Mouse (Mus musculus): ENCODE results near the gene Ehd4. TPM values are rescaled to one million over a fixed set of nuclear protein-coding genes. Genes with fewer than 3 reads are reported as not detected.
A peak's percentile ranks its signal among the peaks of the same experiment; 100 is the strongest.

The Ehd4 gene
- polyA plus RNA-seq, 1 experiment from 2014 or later = 35.4 TPM

GRCm38 (mm10) chr2:120087897-120088296 lies 66.5 kb downstream of the Ehd4 start:
- H3K27me3 ChIP-seq (replicated peaks; ENCODE audit: control insufficient read depth, insufficient read depth, low read length) = no peaks in the 10 kb centered on the region
- no peak overlapping the region for H3K4me3 ChIP-seq (ENCODE audit: low read depth, low read length)
- H3K27ac ChIP-seq (ENCODE audit: low read depth) = no peak overlapping the region
- no peak overlapping the region for H3K9ac ChIP-seq (ENCODE audit: low read length)
- WGBS = 91% methylated on average over 2 of the region's 2 CpGs
- DNase-seq (ENCODE audit: low spot score) (no peak), ATAC-seq (replicated peaks; ENCODE audit: low FRiP score, low TSS enrichment, low read depth) (no peak)
- H3K4me2 ChIP-seq (ENCODE audit: low read length) = no peak overlapping the region
- no peaks in the 10 kb centered on the region for H3K9me3 ChIP-seq (ENCODE audit: control insufficient read depth, low read length)
- H3K36me3 ChIP-seq (ENCODE audit: control insufficient read depth, insufficient read depth, low read length) = peaks cover 9% of the 10 kb centered on the region; the same call in 1 of the 2 replicates
- no peaks in the 10 kb centered on the region; the same call in 1 of the 2 replicates for H3K4me1 ChIP-seq (replicated peaks; ENCODE audit: control insufficient read depth, insufficient read depth, low read length)

DNA sequence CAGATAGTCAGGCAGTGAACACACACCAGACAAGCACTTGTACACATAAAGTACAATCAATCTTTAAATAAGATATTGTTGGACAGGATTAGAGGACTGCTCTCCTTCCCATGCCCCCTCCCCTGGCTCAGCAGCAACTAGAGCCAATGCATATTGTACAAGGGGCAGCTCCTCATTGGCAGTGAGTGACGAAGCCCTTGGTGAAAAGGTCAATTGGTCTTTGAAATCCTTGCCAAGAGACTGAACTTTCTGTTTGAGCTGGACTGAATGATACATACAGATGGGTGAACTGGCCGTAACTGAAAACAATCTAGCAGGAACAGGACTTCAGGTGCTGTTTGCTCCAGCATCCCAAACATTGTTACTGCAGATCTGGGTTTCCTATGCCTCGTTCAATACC lies 67.0 kb downstream of the Ehd4 start:
- DNase-seq (ENCODE audit: low spot score) = no peak
- no peak for ATAC-seq (replicated peaks; ENCODE audit: low FRiP score, low TSS enrichment, low read depth)
- 87% methylated on average over 3 of the region's 3 CpGs for WGBS
- H3K36me3 ChIP-seq (ENCODE audit: control insufficient read depth, insufficient read depth, low read length) = peaks cover 9% of the 10 kb centered on the region; the same call in 1 of the 2 replicates
- H3K4me2 ChIP-seq (ENCODE audit: low read length) = no peak overlapping the region
- H3K27ac ChIP-seq (ENCODE audit: low read depth) = no peak overlapping the region
- no peak overlapping the region for H3K4me3 ChIP-seq (ENCODE audit: low read depth, low read length)
- H3K27me3 ChIP-seq (replicated peaks; ENCODE audit: control insufficient read depth, insufficient read depth, low read length) = no peaks in the 10 kb centered on the region
- no peaks in the 10 kb centered on the region for H3K9me3 ChIP-seq (ENCODE audit: control insufficient read depth, low read length)
- H3K9ac ChIP-seq (ENCODE audit: low read length) = no peak overlapping the region
- H3K4me1 ChIP-seq (replicated peaks; ENCODE audit: control insufficient read depth, insufficient read depth, low read length) = no peaks in the 10 kb centered on the region; the same call in 1 of the 2 replicates

GRCm38 (mm10) chr2:120086038-120086437 lies 68.4 kb downstream of the Ehd4 start:
- no peaks in the 10 kb centered on the region for H3K9me3 ChIP-seq (ENCODE audit: control insufficient read depth, low read length)

DNA sequence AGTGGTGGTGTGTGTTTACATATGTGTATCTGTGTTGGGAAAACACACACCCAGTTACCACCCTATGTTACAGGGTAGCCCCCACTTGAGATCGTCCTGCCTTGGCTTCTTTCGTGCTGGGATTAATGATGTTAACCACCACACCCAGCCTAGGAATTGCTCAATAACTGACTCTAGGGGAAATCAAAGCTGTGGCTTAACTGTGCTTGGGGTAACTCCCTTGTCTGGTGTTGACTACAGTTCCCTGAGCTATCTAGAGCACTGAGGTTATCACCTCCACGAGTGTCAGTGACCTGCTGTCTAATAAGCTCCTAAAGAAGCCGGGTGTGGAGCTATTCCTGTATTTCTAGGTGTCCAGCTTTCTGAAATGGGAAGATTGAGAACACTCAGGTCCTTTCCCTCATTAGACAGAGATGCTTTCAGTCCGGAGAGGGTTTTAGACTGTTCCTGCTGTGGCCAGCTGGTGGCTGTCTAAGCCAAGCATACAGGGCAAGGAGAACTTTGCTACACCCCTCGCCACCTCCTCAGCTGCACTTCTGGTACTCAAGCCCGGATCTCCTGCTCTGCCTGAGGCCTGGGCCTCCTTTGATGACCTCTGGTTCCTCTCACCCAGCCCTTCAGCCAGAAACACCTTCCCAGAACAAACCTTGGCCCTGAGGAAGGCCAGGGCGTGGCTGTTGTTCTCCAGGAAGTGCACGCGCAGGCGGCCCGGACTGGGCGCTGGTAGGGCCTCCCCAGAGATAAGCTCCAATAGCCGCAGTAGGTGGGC lies 69.6 kb downstream of the Ehd4 start:
- H3K9ac ChIP-seq (ENCODE audit: low read length) = no peak overlapping the region
- ATAC-seq (replicated peaks; ENCODE audit: low FRiP score, low TSS enrichment, low read depth) (peak; percentile 73), DNase-seq (ENCODE audit: low spot score) (peak; percentile 68)
- no peaks in the 10 kb centered on the region for H3K9me3 ChIP-seq (ENCODE audit: control insufficient read depth, low read length)
- H3K27me3 ChIP-seq (replicated peaks; ENCODE audit: control insufficient read depth, insufficient read depth, low read length) = no peaks in the 10 kb centered on the region
- H3K4me2 ChIP-seq (ENCODE audit: low read length) = no peak overlapping the region
- WGBS = 53% methylated on average over 14 of the region's 14 CpGs
- no peaks in the 10 kb centered on the region; the same call in 1 of the 2 replicates for H3K4me1 ChIP-seq (replicated peaks; ENCODE audit: control insufficient read depth, insufficient read depth, low read length)
- 0 out of 2 replicates have a peak, but pooled peaks cover 7% of the 10 kb centered on the region for H3K36me3 ChIP-seq (ENCODE audit: control insufficient read depth, insufficient read depth, low read length)
- no peak overlapping the region for H3K27ac ChIP-seq (ENCODE audit: low read depth)
- H3K4me3 ChIP-seq (ENCODE audit: low read depth, low read length) = no peak overlapping the region

More at GRCm38 (mm10) chr2:120086038-120086437, 68.4 kb downstream of the Ehd4 start:
- no peak for ATAC-seq (replicated peaks; ENCODE audit: low FRiP score, low TSS enrichment, low read depth)
- Histone ChIP-seq H3K27ac (ENCODE audit: low read depth) (no peak overlapping the region), H3K36me3 (ENCODE audit: control insufficient read depth, insufficient read depth, low read length) (0 out of 2 replicates have a peak, but pooled peaks cover 9% of the 10 kb centered on the region), H3K9ac (ENCODE audit: low read length) (no peak overlapping the region), H3K4me1 (replicated peaks; ENCODE audit: control insufficient read depth, insufficient read depth, low read length) (no peaks in the 10 kb centered on the region; the same call in 1 of the 2 replicates), H3K27me3 (replicated peaks; ENCODE audit: control insufficient read depth, insufficient read depth, low read length) (no peaks in the 10 kb centered on the region), H3K4me3 (ENCODE audit: low read depth, low read length) (no peak overlapping the region), H3K4me2 (ENCODE audit: low read length) (no peak overlapping the region)
- no peak for DNase-seq (ENCODE audit: low spot score)
- 93% methylated on average over 3 of the region's 3 CpGs for WGBS

- Histone ChIP-seq H3K9me3 (ENCODE audit: control insufficient read depth, low read length) (no peaks in the 10 kb centered on the region), H3K27me3 (replicated peaks; ENCODE audit: control insufficient read depth, insufficient read depth, low read length) (peaks cover under 1% of the 10 kb centered on the region; the same call in 1 of the 2 replicates), H3K4me3 (ENCODE audit: low read depth, low read length) (no peak overlapping the region), H3K9ac (ENCODE audit: low read length) (no peak overlapping the region), H3K4me2 (ENCODE audit: low read length) (no peak overlapping the region), H3K4me1 (replicated peaks; ENCODE audit: control insufficient read depth, insufficient read depth, low read length) (no peaks in the 10 kb centered on the region; the same call in 1 of the 2 replicates), H3K27ac (ENCODE audit: low read depth) (no peak overlapping the region), H3K36me3 (ENCODE audit: control insufficient read depth, insufficient read depth, low read length) (no peaks in the 10 kb centered on the region)
- WGBS = 70% methylated on average over 2 of the region's 2 CpGs
- DNase-seq (ENCODE audit: low spot score) = no peak
- no peak for ATAC-seq (replicated peaks; ENCODE audit: low FRiP score, low TSS enrichment, low read depth)
Observed at GRCm38 (mm10) chr2:120082416-120082815, 72.0 kb downstream of the Ehd4 start.

GRCm38 (mm10) chr2:120076076-120076705 lies 78.2 kb downstream of the Ehd4 start:
- Histone ChIP-seq H3K4me2 (ENCODE audit: low read length) (peak overlapping the region; percentile 60), H3K4me3 (ENCODE audit: low read depth, low read length) (peak overlapping the region; percentile 24), H3K27me3 (replicated peaks; ENCODE audit: control insufficient read depth, insufficient read depth, low read length) (peaks cover 19% of the 10 kb centered on the region), H3K36me3 (ENCODE audit: control insufficient read depth, insufficient read depth, low read length) (no peaks in the 10 kb centered on the region), H3K9ac (ENCODE audit: low read length) (no peak overlapping the region), H3K4me1 (replicated peaks; ENCODE audit: control insufficient read depth, insufficient read depth, low read length) (peaks cover 8% of the 10 kb centered on the region; the same call in 1 of the 2 replicates), H3K9me3 (ENCODE audit: control insufficient read depth, low read length) (no peaks in the 10 kb centered on the region), H3K27ac (ENCODE audit: low read depth) (no peak overlapping the region)
- 2% methylated on average over 36 of the region's 36 CpGs for WGBS
- ATAC-seq (replicated peaks; ENCODE audit: low FRiP score, low TSS enrichment, low read depth) = peak; percentile 77
- peak; percentile 77 for DNase-seq (ENCODE audit: low spot score)

DNA sequence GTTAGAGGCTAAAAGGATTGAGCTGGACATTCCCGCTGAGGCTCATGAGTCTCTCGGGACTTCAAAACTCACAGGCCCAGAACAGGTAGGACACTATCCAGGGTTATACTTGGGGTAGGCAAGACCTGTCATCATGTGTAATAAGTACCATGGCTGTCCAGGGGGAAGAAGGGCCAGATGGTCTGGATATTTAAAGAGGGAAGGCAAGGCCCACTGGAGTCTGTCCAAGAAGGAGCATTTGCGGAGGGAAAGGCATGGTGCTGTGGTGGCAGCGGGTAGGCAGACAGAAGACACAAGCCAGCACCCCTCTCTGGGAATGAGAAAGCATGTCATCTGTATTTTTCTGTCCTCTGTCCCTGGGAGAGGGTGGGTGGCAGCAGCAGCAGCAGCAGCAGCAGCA lies 80.3 kb downstream of the Ehd4 start:
- H3K4me1 ChIP-seq (replicated peaks; ENCODE audit: control insufficient read depth, insufficient read depth, low read length) = peaks cover 8% of the 10 kb centered on the region; the same call in 1 of the 2 replicates
- no peaks in the 10 kb centered on the region for H3K9me3 ChIP-seq (ENCODE audit: control insufficient read depth, low read length)
- no peak overlapping the region for H3K27ac ChIP-seq (ENCODE audit: low read depth)
- DNase-seq (ENCODE audit: low spot score) (no peak), ATAC-seq (replicated peaks; ENCODE audit: low FRiP score, low TSS enrichment, low read depth) (no peak)
- no peak overlapping the region for H3K4me2 ChIP-seq (ENCODE audit: low read length)
- H3K4me3 ChIP-seq (ENCODE audit: low read depth, low read length) = no peak overlapping the region
- 77% methylated on average over 4 of the region's 4 CpGs for WGBS
- H3K36me3 ChIP-seq (ENCODE audit: control insufficient read depth, insufficient read depth, low read length) = no peaks in the 10 kb centered on the region
- peaks cover 19% of the 10 kb centered on the region for H3K27me3 ChIP-seq (replicated peaks; ENCODE audit: control insufficient read depth, insufficient read depth, low read length)
- no peak overlapping the region for H3K9ac ChIP-seq (ENCODE audit: low read length)

DNA sequence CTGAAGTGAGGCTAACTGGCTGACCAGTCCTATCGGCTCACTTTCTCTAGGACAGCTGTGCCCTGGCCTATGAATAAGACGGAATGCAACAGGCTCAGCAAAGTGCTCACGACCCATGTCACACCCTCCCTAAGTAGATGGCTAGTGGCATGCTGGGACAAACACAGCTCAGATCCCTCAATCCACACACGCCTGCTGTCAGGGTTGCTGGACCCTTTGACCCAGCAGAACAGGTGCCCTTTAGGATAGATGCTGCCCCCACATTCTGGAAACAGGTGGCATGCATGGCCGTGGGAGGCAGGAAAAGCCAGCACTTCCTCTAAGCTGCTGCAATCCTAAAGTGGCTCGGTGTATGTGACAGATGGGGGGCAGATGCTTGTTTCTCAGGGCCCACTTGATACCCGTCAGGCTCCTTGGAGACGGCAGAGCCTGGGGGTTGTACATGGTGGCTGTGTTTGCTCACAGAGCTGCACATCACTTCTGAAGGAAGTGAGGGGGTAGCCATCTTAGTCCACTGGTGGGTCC lies 84.9 kb downstream of the Ehd4 start:
- no peak overlapping the region for H3K27ac ChIP-seq (ENCODE audit: low read depth)
- 71% methylated on average over 8 of the region's 8 CpGs for WGBS
- no peaks in the 10 kb centered on the region for H3K9me3 ChIP-seq (ENCODE audit: control insufficient read depth, low read length)
- ATAC-seq (replicated peaks; ENCODE audit: low FRiP score, low TSS enrichment, low read depth) (no peak), DNase-seq (ENCODE audit: low spot score) (no peak)
- H3K36me3 ChIP-seq (ENCODE audit: control insufficient read depth, insufficient read depth, low read length) = no peaks in the 10 kb centered on the region
- no peak overlapping the region for H3K4me2 ChIP-seq (ENCODE audit: low read length)
- H3K4me3 ChIP-seq (ENCODE audit: low read depth, low read length) = no peak overlapping the region
- no peak overlapping the region for H3K9ac ChIP-seq (ENCODE audit: low read length)
- no peaks in the 10 kb centered on the region for H3K27me3 ChIP-seq (replicated peaks; ENCODE audit: control insufficient read depth, insufficient read depth, low read length)
- H3K4me1 ChIP-seq (replicated peaks; ENCODE audit: control insufficient read depth, insufficient read depth, low read length) = no peaks in the 10 kb centered on the region

All from intestine, embryonic 14.5 days (tissue).